Mouse (Mus musculus) bone marrow macrophage, adult 2 months (primary cell): ENCODE results near the gene 1700016C15Rik.

Source experiments
- CTCF ChIP-seq: IDR thresholded peaks from 2 replicates; pipeline ENCODE4 v1.5.1; 2012; ENCODE audit warnings: low read depth, mild to moderate bottlenecking, low read length, moderate library complexity
- POLR2A ChIP-seq: IDR thresholded peaks from 2 replicates; pipeline ENCODE4 v1.6.1; 2012; ENCODE audit warnings: mild to moderate bottlenecking, low read depth, low read length, borderline replicate concordance

- TF ChIP-seq CTCF: no peak
- TF ChIP-seq POLR2A: no peak
These were observed 15.1 kb upstream of the 1700016C15Rik start for GRCm38 (mm10) chr1:177714397-177715012.
